In genomic region chr10:21670168-21670567, GRCm38 (mm10) we compare ENCODE assay signal across 12 mouse cellular contexts.
DNase-seq lines count a peak whose midpoint lies in the region; ATAC-seq and TF ChIP-seq lines count a peak whose summit lies in the region.
"Had no signal": no experiment of that assay in that cellular context is flagged by ENCODE, and none has a peak within 500 bp of the region (broad histone marks: within the 10 kb centered on the region; RNA-seq: fewer than 3 reads in every experiment).

No protein-coding gene starts in this region.

- no peak overlapping the region for H3K4me3 ChIP-seq in embryonic facial prominence, embryonic 12.5 days
- H3K4me3 ChIP-seq in embryonic facial prominence, embryonic 10.5 days: no peak overlapping the region
- H3K4me3 ChIP-seq in lung, embryonic 16.5 days (ENCODE audit: low read length): no peak overlapping the region
- H3K4me3 ChIP-seq in intestine, postnatal 0 days (ENCODE audit: low read depth, low read length): no peak overlapping the region
- no peak overlapping the region for H3K4me3 ChIP-seq in myocyte
- H3K4me3 ChIP-seq: forebrain, embryonic 12.5 days had no signal

- no peaks in the 10 kb centered on the region for H3K79me2 ChIP-seq in myocyte (ENCODE audit: control insufficient read depth, insufficient read depth)

- H3K4me1 ChIP-seq in embryonic facial prominence, embryonic 12.5 days: peaks cover 7% of the 10 kb centered on the region; the same call in 1 of the 2 replicates
- H3K4me1 ChIP-seq in embryonic facial prominence, embryonic 10.5 days: peaks cover 6% of the 10 kb centered on the region
- no peaks in the 10 kb centered on the region for H3K4me1 ChIP-seq in lung, embryonic 16.5 days (replicated peaks; ENCODE audit: control insufficient read depth, insufficient read depth, low read length)
- H3K4me1 ChIP-seq in intestine, postnatal 0 days (replicated peaks; ENCODE audit: control insufficient read depth, insufficient read depth, low read length): no peaks in the 10 kb centered on the region
- H3K4me1 ChIP-seq: forebrain, embryonic 12.5 days had no signal

- peak overlapping the region; percentile 43; the same call in 1 of the 2 replicates for H3K27ac ChIP-seq in embryonic facial prominence, embryonic 12.5 days
- no peak overlapping the region for H3K27ac ChIP-seq in embryonic facial prominence, embryonic 10.5 days (replicated peaks)
- H3K27ac ChIP-seq in lung, embryonic 16.5 days (ENCODE audit: low read length): peak overlapping the region; percentile 46
- H3K27ac ChIP-seq in intestine, postnatal 0 days (ENCODE audit: low read depth, low read length): 0 out of 2 replicates have a peak overlapping the region, but pooled peaks have one; percentile 11
- H3K27ac ChIP-seq: forebrain, embryonic 12.5 days; liver, embryonic 14.5 days had no signal

- H3K27me3 ChIP-seq in embryonic facial prominence, embryonic 12.5 days: no peaks in the 10 kb centered on the region
- H3K27me3 ChIP-seq in embryonic facial prominence, embryonic 10.5 days (replicated peaks; ENCODE audit: low read depth, poor library complexity, severe bottlenecking): no peaks in the 10 kb centered on the region
- no peaks in the 10 kb centered on the region for H3K27me3 ChIP-seq in lung, embryonic 16.5 days (ENCODE audit: control insufficient read depth, insufficient read depth, low read depth, low read length)
- H3K27me3 ChIP-seq in intestine, postnatal 0 days (replicated peaks; ENCODE audit: control insufficient read depth, insufficient read depth, low read length): no peaks in the 10 kb centered on the region
- H3K27me3 ChIP-seq in myocyte (ENCODE audit: control insufficient read depth, insufficient read depth, insufficient read length): no peaks in the 10 kb centered on the region
- H3K27me3 ChIP-seq: forebrain, embryonic 12.5 days had no signal

- H3ac ChIP-seq in myocyte (ENCODE audit: control insufficient read depth, insufficient read length): no peak overlapping the region

- no peak for DNase-seq in embryonic facial prominence, embryonic 10.5 days (ENCODE audit: low spot score)
- DNase-seq in lung, adult 18-20 months: no peak
- DNase-seq in frontal cortex, postnatal 36 days (ENCODE audit: low spot score in 2 of 2): no peak
- DNase-seq in layer of hippocampus, adult 18-20 months (ENCODE audit: low spot score in 2 of 2): no peak
- DNase-seq: cerebellum, adult 18-20 months had no signal

- no peak for TF ChIP-seq POLR2A in myocyte (IDR thresholded peaks at IDR 0.05; ENCODE audit: insufficient read length, low read depth)

- 83% methylated on average over 5 of the region's 5 CpGs for WGBS in embryonic facial prominence, embryonic 12.5 days
- 79% methylated on average over 5 of the region's 5 CpGs for WGBS in embryonic facial prominence, embryonic 10.5 days
- WGBS in lung, embryonic 16.5 days: 77% methylated on average over 5 of the region's 5 CpGs
- WGBS in intestine, postnatal 0 days: 66% methylated on average over 5 of the region's 5 CpGs

- no peak for ATAC-seq in embryonic facial prominence, embryonic 12.5 days (ENCODE audit: insufficient number of reproducible peaks, insufficient read depth, low FRiP score, low TSS enrichment)
- no peak for ATAC-seq in lung, embryonic 16.5 days (ENCODE audit: low read depth)
- no peak for ATAC-seq in intestine, postnatal 0 days
- ATAC-seq: hindbrain, embryonic 16.5 days had no signal

- no peak for TF ChIP-seq CTCF in intestine, postnatal 0 days (IDR thresholded peaks at IDR 0.05; ENCODE audit: low read depth)

- no peak overlapping the region for H3K4me2 ChIP-seq in embryonic facial prominence, embryonic 12.5 days (replicated peaks)
- no peak overlapping the region for H3K4me2 ChIP-seq in lung, embryonic 16.5 days (ENCODE audit: low read depth, low read length)
- H3K4me2 ChIP-seq in intestine, postnatal 0 days (replicated peaks; ENCODE audit: low read depth): no peak overlapping the region
- peak overlapping the region; percentile 3 for H3K4me2 ChIP-seq in myocyte (ENCODE audit: low read depth)
- H3K4me2 ChIP-seq: forebrain, embryonic 12.5 days had no signal

- no peaks in the 10 kb centered on the region for H3K9me3 ChIP-seq in embryonic facial prominence, embryonic 12.5 days
- no peaks in the 10 kb centered on the region for H3K9me3 ChIP-seq in embryonic facial prominence, embryonic 10.5 days
- no peaks in the 10 kb centered on the region for H3K9me3 ChIP-seq in lung, embryonic 16.5 days (ENCODE audit: control insufficient read depth, low read length)
- no peaks in the 10 kb centered on the region for H3K9me3 ChIP-seq in intestine, postnatal 0 days (ENCODE audit: control insufficient read depth)
- H3K9me3 ChIP-seq: forebrain, embryonic 12.5 days had no signal

- no peak overlapping the region for H3K9ac ChIP-seq in embryonic facial prominence, embryonic 12.5 days
- no peak overlapping the region for H3K9ac ChIP-seq in lung, embryonic 16.5 days (ENCODE audit: low read length)
- H3K9ac ChIP-seq in intestine, postnatal 0 days (ENCODE audit: low read depth, low read length): no peak overlapping the region
- H3K9ac ChIP-seq: forebrain, embryonic 12.5 days; liver, embryonic 14.5 days had no signal

- no peaks in the 10 kb centered on the region for H3K36me3 ChIP-seq in embryonic facial prominence, embryonic 12.5 days
- H3K36me3 ChIP-seq in embryonic facial prominence, embryonic 10.5 days (replicated peaks): no peaks in the 10 kb centered on the region
- no peaks in the 10 kb centered on the region for H3K36me3 ChIP-seq in lung, embryonic 16.5 days (ENCODE audit: control insufficient read depth, insufficient read depth, low read length)
- H3K36me3 ChIP-seq in intestine, postnatal 0 days (ENCODE audit: control insufficient read depth, insufficient read depth): no peaks in the 10 kb centered on the region
- no peaks in the 10 kb centered on the region for H3K36me3 ChIP-seq in myocyte (ENCODE audit: control insufficient read depth, insufficient read depth)
- H3K36me3 ChIP-seq: forebrain, embryonic 12.5 days had no signal

TF ChIP-seq in myocyte, 11 proteins besides CTCF, POLR2A, EP300 and RAD21:
- TF ChIP-seq MYOG (IDR thresholded peaks at IDR 0.05; ENCODE audit: control insufficient read depth in 1 of 3, insufficient read depth in 1 of 3, insufficient read length in 2 of 3, low read depth in 2 of 3) (no peak), REST (IDR thresholded peaks at IDR 0.05; ENCODE audit: insufficient read depth, insufficient read length) (no peak), SRF (IDR thresholded peaks at IDR 0.05; ENCODE audit: control insufficient read depth, insufficient read length, low read depth) (no peak), MAX (IDR thresholded peaks at IDR 0.05; ENCODE audit: low read depth) (no peak), TCF12 (IDR thresholded peaks at IDR 0.05; ENCODE audit: insufficient read depth, poor library complexity, severe bottlenecking) (no peak), USF1 (IDR thresholded peaks at IDR 0.05; ENCODE audit: low read depth) (no peak)
